10 mouse cellular contexts compared by ENCODE assay signal in genomic region chr4:97746106-97746900, GRCm38 (mm10). TPM values are rescaled to one million over a fixed set of nuclear protein-coding genes. Genes with fewer than 3 reads are reported as not detected.
DNase-seq lines count a peak whose midpoint lies in the region; ATAC-seq and TF ChIP-seq lines count a peak whose summit lies in the region.
"Had no signal": no experiment of that assay in that cellular context is flagged by ENCODE, and none has a peak within 500 bp of the region (broad histone marks: within the 10 kb centered on the region; RNA-seq: fewer than 3 reads in every experiment).

No protein-coding gene starts in this region.

- no peak for TF ChIP-seq CTCF in cortical plate, adult 2 months (IDR thresholded peaks at IDR 0.05; ENCODE audit: extremely low read depth, insufficient read depth, low read length)

- H3K27ac ChIP-seq in heart, embryonic 15.5 days = no peak overlapping the region
- no peak overlapping the region for H3K27ac ChIP-seq in cortical plate, adult 2 months (ENCODE audit: insufficient read depth, low read length)
- H3K27ac ChIP-seq in hindbrain, embryonic 14.5 days = no peak overlapping the region
- H3K27ac ChIP-seq in midbrain, embryonic 12.5 days (replicated peaks) = no peak overlapping the region
- H3K27ac ChIP-seq: macrophage had no signal

- H3K4me1 ChIP-seq in heart, embryonic 15.5 days (replicated peaks) = peaks cover 18% of the 10 kb centered on the region
- H3K4me1 ChIP-seq in cortical plate, adult 2 months (ENCODE audit: control insufficient read depth, insufficient read depth, low read length) = no peaks in the 10 kb centered on the region
- peaks cover 13% of the 10 kb centered on the region for H3K4me1 ChIP-seq in hindbrain, embryonic 14.5 days (replicated peaks; ENCODE audit: control insufficient read depth, insufficient read depth, low read length)
- peaks cover 13% of the 10 kb centered on the region for H3K4me1 ChIP-seq in midbrain, embryonic 12.5 days

- DNase-seq in heart, adult 18-20 months = no peak
- DNase-seq in hindbrain, embryonic 14.5 days (ENCODE audit: low spot score) = no peak
- DNase-seq in layer of hippocampus, adult 8-10 months (ENCODE audit: low spot score in 2 of 2) = no peak
- DNase-seq in ovary, adult 18-20 months (ENCODE audit: low spot score) = no peak
- no peak for DNase-seq in spleen, adult 12 weeks (ENCODE audit: low spot score)

- TF ChIP-seq POLR2A in cortical plate, adult 2 months (IDR thresholded peaks at IDR 0.05; ENCODE audit: extremely low read depth, insufficient read depth, low read length) = no peak

- H3K9ac ChIP-seq in heart, embryonic 15.5 days = peak overlapping the region; percentile 54
- H3K9ac ChIP-seq in hindbrain, embryonic 14.5 days = peak overlapping the region; percentile 44; the same call in 1 of the 2 replicates
- H3K9ac ChIP-seq in midbrain, embryonic 12.5 days (replicated peaks) = peak overlapping the region; percentile 54

- peak overlapping the region; percentile 49 for H3K4me3 ChIP-seq in heart, embryonic 15.5 days
- peak overlapping the region; percentile 7; the same call in 1 of the 2 replicates for H3K4me3 ChIP-seq in cortical plate, adult 2 months (ENCODE audit: insufficient read depth, low read length)
- H3K4me3 ChIP-seq in hindbrain, embryonic 14.5 days (replicated peaks; ENCODE audit: low read length) = peak overlapping the region; percentile 21
- H3K4me3 ChIP-seq in midbrain, embryonic 12.5 days = peak overlapping the region; percentile 41

- WGBS in heart, embryonic 15.5 days = 7% methylated on average over 19 of the region's 19 CpGs
- 8% methylated on average over 19 of the region's 19 CpGs for WGBS in hindbrain, embryonic 14.5 days
- 7% methylated on average over 18 of the region's 19 CpGs for WGBS in midbrain, embryonic 12.5 days

- H3K36me3 ChIP-seq in heart, embryonic 15.5 days = no peaks in the 10 kb centered on the region
- H3K36me3 ChIP-seq in hindbrain, embryonic 14.5 days (replicated peaks; ENCODE audit: control insufficient read depth, insufficient read depth) = no peaks in the 10 kb centered on the region
- H3K36me3 ChIP-seq in midbrain, embryonic 12.5 days = no peaks in the 10 kb centered on the region

- no peaks in the 10 kb centered on the region for H3K9me3 ChIP-seq in heart, embryonic 15.5 days (replicated peaks)
- no peaks in the 10 kb centered on the region for H3K9me3 ChIP-seq in hindbrain, embryonic 14.5 days (ENCODE audit: control insufficient read depth, low read length)
- H3K9me3 ChIP-seq in midbrain, embryonic 12.5 days = no peaks in the 10 kb centered on the region

- H3K27me3 ChIP-seq in heart, embryonic 15.5 days = no peaks in the 10 kb centered on the region
- H3K27me3 ChIP-seq in hindbrain, embryonic 14.5 days (ENCODE audit: control insufficient read depth, insufficient read depth, low read length) = 0 out of 2 replicates have a peak, but pooled peaks cover 6% of the 10 kb centered on the region
- H3K27me3 ChIP-seq in midbrain, embryonic 12.5 days = peaks cover 37% of the 10 kb centered on the region
- H3K27me3 ChIP-seq: Patski had no signal

- H3K4me2 ChIP-seq in heart, embryonic 15.5 days = peak overlapping the region; percentile 79
- peak overlapping the region; percentile 55 for H3K4me2 ChIP-seq in hindbrain, embryonic 14.5 days (replicated peaks)
- peak overlapping the region; percentile 77 for H3K4me2 ChIP-seq in midbrain, embryonic 12.5 days (replicated peaks)

- ATAC-seq in heart, embryonic 15.5 days (replicated peaks; ENCODE audit: insufficient number of reproducible peaks, insufficient read depth, low FRiP score, low read depth) = 0 out of 2 replicates have a peak, but pooled peaks have one; percentile 15
- ATAC-seq in hindbrain, embryonic 14.5 days (ENCODE audit: low FRiP score) = peak; percentile 56; the same call in 1 of the 2 replicates
- peak; percentile 1; the same call in 1 of the 2 replicates for ATAC-seq in midbrain, embryonic 12.5 days (ENCODE audit: low FRiP score, low read depth)

RNA-seq across cellular contexts. Expression of gene Nfia, which starts 26.2 kb away (rescaled TPM):
- 46.8 and 47.9 TPM in 2 replicates for polyA plus RNA-seq in heart, embryonic 15.5 days (2015; fragmentation: Nextera tagmentation; extraction: Ambion mirVana)
- 100 to 1,000 TPM; 115 to 127 TPM for total RNA-seq in heart, adult 18-20 months (2021)
- polyA plus RNA-seq in cortical plate, adult 2 months (2012; rRNA removed) = 21.5 and 24.1 TPM in 2 replicates
- polyA plus RNA-seq in hindbrain, embryonic 14.5 days (2014; fragmentation: Nextera tagmentation; extraction: Ambion mirVana) = 47.8 and 49.2 TPM in 2 replicates
- 28.5 and 28.6 TPM in 2 replicates for polyA plus RNA-seq in midbrain, embryonic 12.5 days (2016; fragmentation: Nextera tagmentation; extraction: Ambion mirVana)
- total RNA-seq in layer of hippocampus, adult 8-10 months (2022) = 100 to 1,000 TPM in 1 of 4 experiments, 10 to 100 TPM in 3; 94.9 to 110 (median 97.8) TPM

RNA-seq across cellular contexts. Expression of gene E130114P18Rik, which starts 31.6 kb away (rescaled TPM):
- polyA plus RNA-seq in heart, embryonic 15.5 days (2015; fragmentation: Nextera tagmentation; extraction: Ambion mirVana) = 0.25 and 0.30 TPM in 2 replicates
- not detected for total RNA-seq in heart, adult 18-20 months (2021)
- 12.7 and 14.3 TPM in 2 replicates for polyA plus RNA-seq in cortical plate, adult 2 months (2012; rRNA removed)
- polyA plus RNA-seq in hindbrain, embryonic 14.5 days (2014; fragmentation: Nextera tagmentation; extraction: Ambion mirVana) = 26.3 and 28.0 TPM in 2 replicates
- 11.5 and 16.5 TPM in 2 replicates for polyA plus RNA-seq in midbrain, embryonic 12.5 days (2016; fragmentation: Nextera tagmentation; extraction: Ambion mirVana)
- 1 to 10 TPM; 6.7 to 9.3 (median 7.9) TPM for total RNA-seq in layer of hippocampus, adult 8-10 months (2022)
- polyA plus RNA-seq: macrophage had no signal

Comparison
In these comparisons a context has a peak if more than half of its experiments do, and no peak if none do; other contexts are left out.
1. ATAC-seq: peak in every context shown above with its lines; median percentile 56 in hindbrain, embryonic 14.5 days; 15 in heart, embryonic 15.5 days; 1 in midbrain, embryonic 12.5 days.